Mouse (Mus musculus) gonadal fat pad, adult 2 months (tissue): ENCODE measurements around the gene Epha8. TPM values are rescaled to one million over a fixed set of nuclear protein-coding genes. Genes with fewer than 3 reads are reported as not detected.

Source experiments
- DNase-seq: peaks from one replicate; pipeline ENCODE4 v3.0.0-alpha.2; 2012; ENCODE audit warnings: low read depth
- polyA plus RNA-seq: library from polyadenylated mRNA; depleted of rRNA; stranded (reverse); fragments of >200 nt; gene quantifications from 2 replicates; pipeline ENCODE4 v1.2.3, GENCODE M21; 2012; rRNA removed

Epha8 gene
- polyA plus RNA-seq, result 0.34 and 0.47 TPM in 2 replicates

DNA sequence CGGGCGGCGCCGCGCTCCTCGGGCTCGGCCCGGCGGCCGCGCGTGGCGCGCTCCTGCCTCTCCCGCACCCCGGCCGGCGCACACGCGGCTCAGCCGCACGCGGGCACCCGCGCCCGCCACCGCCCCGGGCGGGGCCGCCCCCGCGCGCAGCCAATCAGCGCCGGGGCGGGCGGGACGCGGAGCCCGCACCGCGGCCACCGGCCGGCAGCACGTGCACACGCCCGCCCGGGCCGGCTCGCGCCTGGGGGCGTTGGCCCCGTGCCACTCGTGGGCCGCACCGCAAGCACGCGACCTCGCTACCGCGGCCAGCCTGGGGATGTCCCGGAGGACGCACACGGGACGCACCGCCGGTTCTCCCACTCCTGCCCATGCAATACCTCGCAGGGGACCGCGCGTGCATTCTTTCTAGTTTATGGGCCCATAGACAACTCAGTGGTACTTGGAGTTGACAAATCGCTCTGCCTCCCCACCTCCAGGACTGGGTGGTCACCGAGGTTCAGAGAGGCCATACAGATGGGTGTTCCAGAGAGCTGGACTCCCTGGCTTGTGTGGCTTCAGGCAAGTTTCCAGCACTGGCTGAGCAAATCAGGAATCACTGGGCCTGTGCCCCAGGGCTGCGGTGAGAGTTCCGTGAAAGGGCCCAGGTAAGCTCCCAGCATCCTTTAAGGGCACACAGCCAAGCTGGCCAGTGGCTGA is at the start of gene Epha8:
Gene Epha8, minus strand, starts transcription at position 66 of the 696 bp plus-strand sequence.
- DNase-seq, result no peak

DNA sequence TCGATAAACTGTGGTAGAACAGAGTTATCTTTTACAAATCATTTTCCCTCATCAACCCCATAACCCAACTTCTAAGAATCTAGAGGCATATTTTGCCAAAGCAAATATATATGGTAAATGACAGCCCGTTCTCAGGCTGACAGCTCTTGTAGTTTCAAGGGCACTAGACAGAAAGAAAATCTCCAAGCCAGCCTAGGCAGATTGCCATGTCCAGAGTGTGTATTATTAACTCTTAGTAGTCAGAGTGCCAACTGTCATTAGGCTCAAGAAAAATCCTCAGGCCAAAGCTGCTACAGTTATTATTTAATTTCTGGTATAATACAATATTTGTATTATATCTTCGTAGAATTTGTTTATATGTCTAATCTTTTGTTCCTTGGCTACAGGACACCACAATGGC is 45.2 kb upstream of the Epha8 start:
- DNase-seq, result no peak

DNA sequence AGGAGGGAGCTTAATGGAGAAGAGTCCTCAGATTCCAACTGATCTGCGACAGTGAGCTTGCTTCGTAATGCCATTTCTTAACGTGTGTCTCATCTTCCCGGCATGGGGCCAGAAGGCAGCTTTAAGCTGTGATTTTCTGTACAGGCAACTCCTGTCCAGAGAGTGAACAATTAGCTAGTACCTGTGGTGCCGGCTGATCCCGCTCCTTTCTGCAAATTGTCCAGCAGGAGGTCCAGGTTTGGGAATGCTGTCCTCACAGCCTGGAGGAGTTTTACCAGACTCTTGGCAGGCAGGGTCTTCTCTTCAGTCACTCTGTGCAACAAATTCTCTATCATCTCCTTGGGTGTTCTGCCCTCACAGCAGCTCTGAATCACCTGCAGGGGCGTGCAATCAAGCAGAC is 44.4 kb upstream of the Epha8 start:
- DNase-seq, result no peak

DNA sequence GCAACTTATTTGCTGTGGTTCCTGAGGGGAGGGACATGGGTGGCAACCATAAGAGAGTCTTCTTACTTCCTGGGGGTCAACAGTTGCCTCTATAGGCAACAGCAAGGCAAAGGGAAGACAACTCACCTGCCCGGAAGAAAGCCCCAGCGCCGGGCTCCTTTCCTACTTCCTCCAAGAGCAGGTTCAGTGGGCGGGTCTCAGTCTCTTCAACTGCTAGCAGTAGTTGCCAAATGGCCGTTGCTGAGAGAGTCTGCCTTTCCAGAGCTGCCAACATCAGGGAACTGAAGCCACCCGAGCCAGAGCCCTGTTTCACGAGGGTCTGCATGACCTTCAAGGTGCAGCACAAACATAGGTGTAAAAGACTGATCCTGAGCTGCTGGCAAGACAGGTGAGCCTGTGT is 41.8 kb upstream of the Epha8 start:
- DNase-seq, result no peak

DNA sequence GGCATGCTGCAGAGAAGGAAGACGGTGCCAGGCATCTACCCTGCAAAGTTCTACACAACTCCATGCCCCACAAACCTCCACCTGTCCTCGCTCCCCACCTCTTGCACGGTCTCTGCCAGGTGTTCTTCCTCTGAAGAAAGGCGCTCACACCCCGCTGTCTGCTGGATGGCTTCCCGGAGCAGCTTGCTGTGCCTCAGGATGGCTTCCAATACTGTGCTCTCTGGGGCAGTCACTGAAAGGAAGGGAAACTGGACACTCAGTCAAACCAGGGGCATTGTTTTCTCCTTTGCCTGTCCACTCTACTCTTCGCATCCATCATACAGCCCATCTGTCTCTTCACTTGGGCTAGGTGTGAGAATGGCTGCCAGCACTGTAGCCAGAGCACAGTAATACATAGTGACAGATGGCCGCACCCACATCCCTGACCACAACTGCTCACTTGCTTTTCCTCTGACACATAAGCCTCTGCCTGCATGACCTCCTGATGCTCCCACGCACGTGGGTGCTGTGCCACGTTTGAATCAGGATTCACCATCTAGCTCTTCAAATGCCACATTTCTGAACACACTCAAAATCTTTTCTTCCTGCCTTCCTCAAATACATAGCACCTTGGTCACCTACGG is 41.2 kb upstream of the Epha8 start:
- no peak for DNase-seq

DNA sequence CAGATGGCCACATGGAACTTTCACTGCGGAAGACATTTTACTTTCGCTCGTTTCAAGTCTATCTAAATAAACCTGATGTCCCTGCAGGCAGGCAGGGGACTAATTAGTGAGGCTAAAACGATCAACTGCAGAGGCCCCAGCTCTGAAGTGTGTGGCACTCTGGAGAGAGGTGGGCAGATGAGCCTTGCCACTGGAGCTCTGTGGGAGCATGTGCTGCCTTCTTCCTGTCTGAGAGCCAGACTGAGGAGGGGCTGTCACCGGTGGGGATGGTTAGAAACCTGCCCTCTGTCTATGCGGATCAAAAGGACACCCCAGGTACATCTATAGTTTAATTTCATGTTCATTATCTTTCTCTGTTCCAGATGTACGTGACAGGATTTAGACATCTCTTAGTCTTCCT is 40.3 kb upstream of the Epha8 start:
- DNase-seq, result no peak

DNA sequence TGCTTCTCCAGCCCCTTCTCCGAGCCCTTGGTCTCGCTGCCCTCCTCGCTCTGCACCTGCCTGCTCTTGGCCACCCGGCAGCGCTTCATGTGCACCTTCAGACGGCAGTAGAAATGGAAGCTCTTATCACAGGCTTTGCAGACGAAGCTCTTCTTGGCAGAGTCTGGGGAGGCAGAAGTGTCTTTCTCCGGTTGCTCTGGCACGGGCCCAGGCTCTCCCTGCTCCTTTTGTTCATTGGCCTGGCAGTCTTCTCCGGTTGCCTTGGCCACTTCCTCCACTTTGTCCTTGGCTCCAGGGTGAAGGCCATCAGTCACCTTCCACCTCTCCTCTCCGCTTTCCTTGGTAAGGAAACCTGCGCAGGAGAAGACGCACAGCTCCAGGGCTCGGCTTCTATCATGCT is 38.7 kb upstream of the Epha8 start:
- DNase-seq, result no peak

DNA sequence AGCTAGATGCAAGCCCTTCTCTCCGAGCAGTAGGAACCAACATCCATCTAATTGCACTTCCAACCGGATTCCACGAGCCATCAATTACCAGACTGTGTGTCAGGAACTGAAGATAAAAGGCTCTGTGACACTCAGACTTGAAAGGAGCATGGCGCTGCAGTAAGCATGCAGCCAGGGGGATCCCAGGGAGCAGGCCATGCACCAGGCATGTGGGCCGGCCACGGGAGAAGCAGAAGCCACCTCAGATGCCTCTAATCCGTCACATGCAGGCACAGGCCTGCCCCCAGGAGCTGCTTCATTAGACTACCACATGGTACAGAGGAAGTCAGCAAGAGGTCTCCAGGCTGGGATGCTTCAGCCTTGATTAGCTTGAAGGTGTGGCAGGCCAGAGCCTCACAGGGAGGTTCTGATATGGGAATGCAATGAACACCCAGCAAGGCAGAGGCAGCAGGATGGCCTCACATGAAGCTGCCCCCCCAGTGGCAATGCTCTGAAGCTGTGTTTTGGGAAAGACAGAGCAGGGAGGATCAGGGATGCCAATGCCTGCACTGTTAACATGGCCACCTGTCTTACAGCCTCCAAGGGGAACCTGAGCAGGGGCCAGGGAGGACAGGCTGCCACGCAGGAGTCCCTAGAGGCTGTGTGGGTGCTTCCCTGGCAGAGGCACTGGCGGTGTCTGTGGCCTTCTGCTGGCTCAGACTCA is 25.5 kb upstream of the Epha8 start:
- DNase-seq, result no peak

DNA sequence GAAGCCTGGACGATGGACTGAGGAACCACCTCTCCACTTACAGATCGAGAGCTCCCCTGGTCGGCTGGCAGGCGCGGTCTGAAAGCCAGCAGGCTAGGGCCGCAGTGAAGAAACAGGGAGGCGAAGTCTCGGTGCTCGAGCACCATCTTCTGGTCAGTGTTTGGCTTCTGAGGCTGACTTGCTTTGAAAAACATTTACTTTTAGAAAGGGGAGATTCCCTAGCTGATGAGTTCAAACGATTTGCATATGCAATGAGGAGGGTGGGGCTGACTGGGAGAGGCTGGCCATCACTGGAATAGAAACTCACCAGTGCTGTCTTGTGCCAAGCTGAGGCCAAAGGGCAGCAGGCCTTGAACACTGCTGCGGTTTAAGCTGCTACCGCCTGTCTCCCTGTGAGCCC is 24.7 kb upstream of the Epha8 start:
- DNase-seq, result no peak

DNA sequence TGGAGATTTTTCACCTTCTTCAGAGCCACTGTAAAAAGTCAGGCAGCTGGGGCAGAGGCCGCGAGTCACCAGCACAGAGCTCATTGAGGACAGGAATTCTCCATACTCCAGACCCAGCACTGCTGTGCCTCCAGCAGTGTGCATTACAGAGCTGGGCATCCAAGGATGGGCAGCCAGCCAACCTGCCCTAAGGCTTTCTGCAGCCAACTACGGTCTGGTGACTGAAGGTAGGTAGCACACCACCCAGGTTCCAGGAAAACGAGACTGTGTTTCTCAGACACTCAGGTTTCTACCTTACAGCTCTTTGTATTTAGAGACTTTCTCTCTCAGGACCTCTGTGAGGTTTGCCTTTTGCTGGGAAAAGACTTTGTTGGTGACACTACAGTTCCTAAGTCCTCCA is 24.3 kb upstream of the Epha8 start:
- no peak for DNase-seq

DNA sequence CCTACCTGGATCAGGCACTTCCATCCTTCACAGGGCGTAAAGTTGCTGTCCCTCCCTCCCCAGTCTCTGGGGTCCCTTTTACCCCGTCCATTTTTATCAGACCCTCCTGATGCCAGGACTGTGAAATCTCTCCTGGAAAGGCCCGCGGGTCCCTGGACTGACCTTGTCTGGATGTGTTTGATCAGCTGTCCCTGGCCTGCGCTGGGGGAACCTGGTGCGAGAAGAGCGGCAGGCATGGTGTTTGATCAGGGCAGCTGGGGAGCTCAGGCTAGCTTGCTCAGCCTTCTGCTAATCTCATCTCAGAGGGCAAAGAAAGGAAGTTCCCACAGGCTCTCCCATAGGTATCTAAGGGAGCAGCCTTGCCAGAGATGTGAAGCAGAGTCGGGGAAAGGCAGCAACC is 20.6 kb upstream of the Epha8 start:
- no peak for DNase-seq

DNA sequence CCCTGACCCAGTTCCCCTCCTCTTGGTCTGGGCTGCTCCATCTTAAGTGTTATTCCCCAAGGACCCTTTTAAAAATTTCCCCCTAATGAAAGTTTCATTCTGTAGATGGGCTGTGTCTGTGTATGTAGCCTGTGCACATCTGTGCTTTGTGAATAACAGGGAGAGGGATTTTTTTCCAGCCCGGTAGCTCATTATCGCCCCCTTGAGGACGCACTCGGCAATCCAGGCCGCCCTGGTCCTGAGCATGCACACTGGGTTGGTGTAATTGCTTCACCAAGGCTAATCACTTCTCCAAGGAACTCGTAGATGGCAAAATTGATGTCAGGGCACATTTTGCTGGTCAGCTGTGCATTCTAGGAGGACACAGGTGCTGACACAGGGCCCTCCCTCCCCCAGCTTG is 14.3 kb upstream of the Epha8 start:
- DNase-seq, result no peak

DNA sequence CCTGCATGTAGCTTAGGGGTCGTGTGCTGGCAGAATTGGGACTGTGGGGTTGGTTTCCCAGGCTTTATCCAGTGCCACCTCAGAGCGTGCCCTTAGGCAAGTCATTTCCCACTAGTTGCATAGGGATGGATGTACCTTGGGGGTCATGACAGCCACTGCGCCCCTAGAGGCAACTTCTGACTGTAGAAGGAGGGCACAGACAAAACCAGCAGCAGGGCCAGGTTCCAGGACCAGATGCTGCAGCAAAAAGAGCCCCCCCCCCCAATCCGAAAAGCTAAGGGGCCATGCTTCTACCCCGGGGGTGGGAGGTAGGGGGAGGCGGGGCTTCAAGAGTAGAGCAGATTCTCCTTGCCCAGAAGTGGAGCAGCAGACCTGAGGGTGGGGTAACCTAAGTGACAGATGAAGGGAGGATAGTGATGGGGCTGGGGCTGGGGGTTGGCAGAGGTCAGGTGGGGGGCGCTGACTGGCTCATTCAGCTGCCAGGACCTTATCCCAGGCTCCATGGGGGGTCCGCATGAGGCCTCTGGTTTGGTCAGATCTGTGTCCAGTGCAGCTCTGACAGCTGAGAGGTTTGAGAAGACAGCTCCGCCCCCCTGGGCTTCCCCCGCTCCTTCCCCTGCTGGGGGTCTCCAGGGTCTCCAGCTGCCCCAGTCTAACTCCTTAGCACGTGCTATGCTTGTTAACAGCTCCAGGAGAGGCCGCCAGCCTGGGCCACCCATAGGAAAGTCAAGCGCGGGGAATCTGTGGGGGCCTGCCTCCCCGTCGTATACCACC is 13.1 kb upstream of the Epha8 start:
- DNase-seq, result no peak

DNA sequence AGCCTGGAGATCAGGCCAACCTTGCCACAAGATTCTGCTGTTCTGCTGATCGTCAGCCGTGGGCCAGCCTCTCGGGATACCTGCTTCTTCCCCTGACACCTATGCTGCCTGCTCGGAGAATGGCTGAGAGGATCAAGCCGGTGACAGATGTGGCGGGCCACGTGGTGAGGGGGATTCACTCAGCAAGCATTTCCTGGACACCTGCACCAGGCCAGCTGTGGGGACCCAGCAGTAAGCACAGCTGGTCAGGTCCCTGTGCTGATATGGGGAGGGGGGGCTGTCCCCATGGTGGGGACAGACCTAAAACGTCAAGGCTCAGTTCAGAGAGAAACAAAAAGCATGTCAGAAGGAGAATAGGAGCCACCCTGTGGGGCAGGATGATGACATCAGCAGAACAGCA is 12.5 kb upstream of the Epha8 start:
- DNase-seq, result no peak

DNA sequence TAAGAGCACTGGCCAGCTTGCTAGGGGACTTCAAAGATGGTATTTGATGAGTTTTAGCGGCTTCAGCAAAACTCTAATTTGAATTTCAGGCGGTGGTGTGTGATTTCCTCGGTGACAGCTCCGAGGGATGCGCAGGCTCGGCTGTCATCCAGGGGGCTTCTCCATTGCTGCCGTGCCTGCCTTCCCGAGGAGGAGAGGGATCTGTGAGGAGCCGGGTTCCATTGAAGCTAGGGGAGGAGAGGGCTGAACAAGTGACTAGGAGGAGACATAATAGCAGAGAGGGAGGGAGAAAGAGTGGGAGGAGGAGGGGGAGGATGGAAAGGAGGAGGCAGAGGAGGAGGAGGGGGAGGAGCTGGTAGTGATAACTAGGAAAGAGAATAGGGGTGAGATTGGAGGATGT is 10.9 kb upstream of the Epha8 start:
- DNase-seq, result no peak

DNA sequence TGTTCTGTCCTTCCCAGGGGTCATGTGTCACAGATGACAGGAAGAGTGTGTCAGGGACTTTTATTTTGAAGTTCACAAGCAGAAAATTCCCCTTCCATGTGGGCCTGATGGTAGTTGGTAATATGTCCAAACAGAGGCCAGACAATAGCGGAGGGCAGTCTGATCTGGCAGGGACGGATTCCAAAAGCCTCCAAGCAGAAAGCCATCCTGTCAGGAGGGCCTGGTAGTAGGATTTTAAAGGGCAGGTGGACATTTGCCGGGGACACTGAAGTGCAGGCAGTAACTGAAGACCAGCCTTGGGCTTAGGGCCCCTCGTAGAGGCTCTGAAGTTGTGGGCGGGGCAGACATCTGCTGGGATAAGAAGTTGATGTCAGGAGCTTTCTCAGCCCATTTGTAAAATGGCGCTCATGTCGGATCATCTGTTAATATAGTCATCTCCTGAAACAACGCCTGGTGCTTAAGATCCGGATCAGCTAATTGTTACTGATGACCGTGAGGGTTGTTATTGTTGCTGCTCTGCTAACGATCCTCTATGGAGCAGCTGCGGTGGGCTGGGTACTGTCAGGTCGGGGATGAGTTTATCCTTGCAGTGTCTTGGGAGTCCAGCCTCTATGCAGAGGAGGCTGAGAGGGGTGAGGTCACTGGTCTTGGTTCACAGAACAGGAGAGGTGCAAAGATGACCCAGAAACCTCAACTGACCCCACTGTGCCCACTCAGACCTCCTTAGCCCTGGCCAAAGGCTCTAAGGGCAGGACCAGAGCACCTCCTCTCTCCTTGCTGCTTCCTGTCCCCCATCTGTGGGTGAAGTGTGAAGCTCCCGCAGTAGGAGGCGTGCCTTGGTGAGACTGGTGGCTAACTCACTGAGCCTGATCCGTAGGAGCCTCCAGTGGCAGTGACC is 10.1 kb upstream of the Epha8 start:
- DNase-seq, result no peak

DNA sequence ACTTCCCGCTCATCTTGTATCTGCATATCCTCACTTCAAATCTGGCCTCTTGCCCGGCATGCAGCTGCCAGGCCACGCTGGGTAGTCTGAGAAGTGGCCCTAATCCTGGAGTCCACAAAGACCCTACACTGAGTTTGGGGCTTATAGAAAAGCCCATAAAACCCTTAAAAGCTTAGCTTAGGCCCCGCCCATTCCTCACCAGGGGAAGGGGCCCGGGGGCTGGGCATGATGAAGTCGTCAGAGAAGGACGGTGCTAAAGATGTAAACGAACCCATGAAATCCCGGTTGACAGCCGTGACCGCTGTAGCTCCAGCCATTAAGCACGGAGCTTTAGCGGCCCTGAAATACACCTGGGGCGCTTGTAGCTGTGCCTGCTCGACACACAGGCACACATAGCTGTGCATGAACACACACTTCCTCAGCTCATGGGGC is 8.4 kb upstream of the Epha8 start:
- DNase-seq, result no peak

DNA sequence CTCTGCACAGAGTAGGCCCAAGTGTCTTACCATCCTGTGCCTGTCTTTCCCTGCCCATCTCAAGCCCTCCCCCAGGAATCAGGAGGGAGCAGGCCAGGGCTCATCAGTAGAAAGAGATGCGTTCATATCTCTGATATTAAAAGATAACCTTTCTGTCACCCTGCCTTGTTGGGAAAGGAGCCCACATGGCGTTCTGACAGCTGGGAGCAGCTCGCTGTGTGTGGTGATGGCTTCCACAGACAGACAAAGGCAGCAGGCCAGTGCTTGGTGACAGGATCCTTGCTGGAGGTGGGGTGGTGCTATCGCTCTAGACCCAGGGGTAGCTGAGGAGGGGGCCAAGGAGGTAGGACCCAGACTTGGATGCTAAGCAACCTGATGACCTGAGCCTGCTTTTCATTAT is 5.8 kb upstream of the Epha8 start:
- DNase-seq, result no peak

DNA sequence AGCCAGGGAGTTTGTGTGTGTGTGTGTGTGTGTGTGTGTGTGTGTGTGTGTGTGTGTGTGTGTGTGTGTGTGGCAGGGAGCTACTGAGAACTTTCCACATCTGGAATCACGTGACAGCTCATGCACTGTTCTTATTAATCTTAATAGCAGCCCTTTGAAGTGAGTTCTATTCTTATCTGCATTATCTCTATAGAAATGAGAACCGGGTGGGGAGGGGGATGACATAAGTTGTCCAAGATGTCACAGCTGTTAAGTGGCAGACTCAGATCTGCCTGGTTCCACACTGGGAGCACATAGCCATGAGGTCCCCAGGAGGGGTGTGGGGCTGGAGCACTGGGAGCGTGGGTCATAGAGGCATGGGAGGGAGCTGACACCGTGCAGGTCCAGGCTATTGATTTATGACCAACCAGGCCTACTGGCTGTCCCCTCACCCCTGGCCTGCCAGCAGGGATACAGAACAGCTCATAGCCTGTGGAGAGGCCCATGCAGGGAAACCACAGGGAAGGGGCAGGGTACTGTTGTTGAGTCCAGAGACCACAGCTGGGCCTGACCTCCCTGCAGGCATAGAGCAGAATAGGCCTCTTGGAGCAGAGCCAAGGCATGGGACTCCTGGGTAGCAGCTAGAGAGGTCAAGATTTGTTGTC is 5.1 kb upstream of the Epha8 start:
- DNase-seq, result no peak

DNA sequence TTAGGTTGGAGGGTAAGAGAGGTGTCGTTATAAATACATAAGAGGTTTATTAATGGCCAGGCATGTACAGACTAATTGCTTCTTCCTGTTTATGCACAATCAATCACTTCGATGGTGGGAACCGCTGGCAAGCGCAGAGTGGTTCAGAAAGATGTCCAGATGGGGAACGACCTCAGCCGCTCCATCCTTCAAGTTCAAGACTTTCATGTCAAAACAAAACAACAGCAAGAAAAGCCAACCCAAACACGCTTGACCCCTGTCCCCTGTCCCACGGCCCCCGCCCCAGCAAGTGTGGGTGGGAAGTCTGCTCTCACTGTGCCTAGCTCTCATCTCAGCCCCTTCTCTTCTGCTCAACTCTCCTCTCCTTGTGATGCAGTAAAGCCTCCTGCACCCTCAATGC is 4.0 kb upstream of the Epha8 start:
- no peak for DNase-seq

DNA sequence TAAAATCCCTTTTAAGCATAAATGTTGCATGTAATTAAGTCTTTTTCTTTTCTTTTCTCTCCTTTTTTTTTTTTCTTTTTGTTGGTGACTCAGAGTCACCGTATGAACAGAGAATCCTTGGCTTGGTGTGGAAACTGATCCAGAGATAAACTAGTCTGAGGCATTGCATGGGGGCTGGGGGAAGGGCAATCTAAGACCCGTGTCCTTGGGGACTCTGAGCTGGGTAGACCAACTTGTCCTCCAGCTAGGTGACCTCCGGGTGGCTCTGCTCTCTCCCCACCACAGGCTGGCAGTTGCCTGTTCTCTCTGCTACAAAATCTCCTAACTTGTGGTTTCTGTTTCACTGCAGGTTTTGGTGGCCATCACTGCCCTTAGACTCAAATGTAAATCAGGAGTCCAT is 3.5 kb upstream of the Epha8 start:
- no peak for DNase-seq
